Mouse (Mus musculus): ENCODE measurements around the gene Ap5m1. TPM values are rescaled to one million over a fixed set of nuclear protein-coding genes. Genes with fewer than 3 reads are reported as not detected.
A peak's percentile ranks its signal among the peaks of the same experiment; 100 is the strongest.

Ap5m1 gene
- total RNA-seq, 2 experiments from 2014 or later: 20.5 to 21.5 TPM

- DNase-seq (ENCODE audit: low spot score in 2 of 2): no peak
These were observed 55.8 kb downstream of the Ap5m1 start for GRCm38 (mm10) chr14:49121723-49122122.

- peak; percentile 13 to 27 for DNase-seq (ENCODE audit: low spot score in 2 of 2)
These were observed 61.4 kb downstream of the Ap5m1 start for GRCm38 (mm10) chr14:49127162-49127779.

DNA sequence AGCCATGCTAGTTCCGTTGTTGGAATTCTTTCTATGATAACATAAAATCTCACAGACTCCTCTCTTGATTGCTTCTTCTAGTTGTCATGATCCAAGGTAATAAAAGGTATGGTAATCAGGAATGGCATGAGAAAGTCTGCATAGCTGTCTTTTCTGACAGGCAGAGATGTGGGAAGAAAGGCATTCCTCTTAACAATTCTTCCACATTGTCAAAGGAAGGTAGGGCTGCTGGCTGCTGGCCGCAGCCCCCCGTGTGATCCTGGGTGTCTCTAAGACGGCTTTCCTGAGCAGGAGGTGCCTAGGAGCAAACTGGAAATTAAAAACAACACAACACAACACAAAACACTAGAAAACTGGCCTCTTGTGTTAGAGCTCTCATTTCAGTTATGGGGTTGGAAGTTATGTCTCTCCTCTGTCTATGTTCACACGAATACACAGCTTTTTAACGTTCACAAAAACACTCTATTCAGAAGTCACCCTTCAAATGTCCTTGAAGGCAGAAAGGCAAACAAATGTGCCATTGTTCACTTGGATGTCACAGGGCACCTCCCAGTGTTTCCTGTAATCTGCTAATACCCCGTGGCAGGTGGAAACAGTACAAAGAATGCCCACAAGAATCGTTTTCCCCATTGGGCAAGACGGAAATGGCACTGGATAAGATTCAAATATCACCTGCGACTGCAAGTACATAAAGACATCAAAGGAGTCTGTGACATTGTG, 62.8 kb downstream of the Ap5m1 start:
- DNase-seq (ENCODE audit: low spot score in 2 of 2): no peak

DNA sequence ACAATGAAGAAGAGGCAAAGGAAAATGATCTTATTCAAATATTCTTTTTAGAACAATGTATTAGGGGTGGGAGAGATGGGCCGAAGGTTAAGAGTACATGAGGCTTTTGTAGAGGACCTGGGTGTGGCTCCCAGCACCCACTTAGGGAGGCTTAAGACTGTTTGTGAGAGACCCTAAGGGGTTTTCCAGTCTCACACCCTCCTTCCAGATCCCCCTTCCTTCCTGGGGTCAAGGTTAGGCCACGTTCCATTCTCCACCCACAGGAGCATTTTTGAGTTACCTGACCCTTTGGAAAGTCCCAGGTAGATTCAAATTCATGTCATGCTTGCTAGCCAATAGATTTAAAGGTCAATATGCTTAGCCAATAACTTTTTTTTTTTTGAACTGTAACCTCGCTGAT, 66.5 kb downstream of the Ap5m1 start:
- DNase-seq (ENCODE audit: low spot score in 2 of 2): no peak

DNA sequence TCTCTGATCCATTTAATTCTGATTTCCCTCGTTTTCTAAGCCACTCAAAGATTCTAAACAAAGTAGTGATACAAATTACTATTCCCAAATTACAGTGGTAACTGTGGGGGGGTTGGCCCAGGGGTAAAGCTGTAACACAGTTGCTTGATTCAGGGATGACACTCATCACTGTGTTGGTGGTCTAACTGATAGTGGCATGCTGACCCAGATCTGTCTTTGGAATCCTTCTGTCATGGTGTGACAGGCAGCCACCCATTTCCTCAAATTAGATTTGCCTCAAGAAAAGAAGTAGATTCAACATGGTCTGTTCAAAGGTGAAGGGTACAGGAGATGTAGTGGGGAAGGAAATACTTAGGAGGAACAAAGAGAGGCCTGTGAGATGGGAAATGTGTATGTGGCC, 72.3 kb downstream of the Ap5m1 start:
- no peak for DNase-seq (ENCODE audit: low spot score in 2 of 2)

GRCm38 (mm10) chr14:49140756-49141155, 74.9 kb downstream of the Ap5m1 start:
- no peak for DNase-seq (ENCODE audit: low spot score in 2 of 2)

Other genes with a start within 250 kb of the Ap5m1 start
- gene Exoc5, start 556 bp downstream of the Ap5m1 start, total RNA-seq (2021): 10 to 100 TPM; 65.0 to 67.4 TPM
- gene Naa30, start 106.1 kb downstream of the Ap5m1 start, total RNA-seq (2021): 10 to 100 TPM; 36.5 to 36.9 TPM
- not detected for gene ccdc198, start 179.4 kb downstream of the Ap5m1 start, total RNA-seq (2021)